9 mouse cellular contexts compared by ENCODE assay signal in genomic region chr19:45031780-45032179, GRCm38 (mm10). TPM values are rescaled to one million over a fixed set of nuclear protein-coding genes. Genes with fewer than 3 reads are reported as not detected.
A peak's percentile ranks its signal among the peaks of the same experiment; 100 is the strongest.
DNase-seq lines count a peak whose midpoint lies in the region; ATAC-seq and TF ChIP-seq lines count a peak whose summit lies in the region.
"Had no signal": no experiment of that assay in that cellular context is flagged by ENCODE, and none has a peak within 500 bp of the region (broad histone marks: within the 10 kb centered on the region; RNA-seq: fewer than 3 reads in every experiment).

No protein-coding gene starts in this region.

- peak; percentile 41 for ATAC-seq in forebrain, embryonic 16.5 days
- ATAC-seq in hindbrain, embryonic 13.5 days (ENCODE audit: low FRiP score): peak; percentile 51; the same call in 1 of the 2 replicates
- ATAC-seq in megakaryocyte progenitor cell, adult 5-6 weeks (replicated peaks; ENCODE audit: poor library complexity): peak; percentile 82

- peak; percentile 89 for TF ChIP-seq CTCF in cerebellum, adult 2 months (IDR thresholded peaks at IDR 0.05; ENCODE audit: borderline replicate concordance, insufficient read depth, low read depth, low read length)

- H3K9ac ChIP-seq in forebrain, embryonic 16.5 days (replicated peaks; ENCODE audit: low read depth, low read length): no peak overlapping the region
- no peak overlapping the region for H3K9ac ChIP-seq in hindbrain, embryonic 13.5 days

- H3K4me3 ChIP-seq in cerebellum, adult 2 months (replicated peaks; ENCODE audit: insufficient read depth, low read depth, low read length): no peak overlapping the region
- H3K4me3 ChIP-seq in forebrain, embryonic 16.5 days (replicated peaks; ENCODE audit: low read length): no peak overlapping the region
- no peak overlapping the region for H3K4me3 ChIP-seq in hindbrain, embryonic 13.5 days
- H3K4me3 ChIP-seq: myocyte had no signal

- no peak for TF ChIP-seq POLR2A in cerebellum, adult 2 months (IDR thresholded peaks at IDR 0.05; ENCODE audit: borderline replicate concordance, insufficient read depth, low read length)

- H3K4me2 ChIP-seq in forebrain, embryonic 16.5 days (ENCODE audit: low read length): no peak overlapping the region
- H3K4me2 ChIP-seq in hindbrain, embryonic 13.5 days: no peak overlapping the region

- H3K27me3 ChIP-seq in cerebellum, adult 2 months (ENCODE audit: control insufficient read depth, insufficient read depth, low read length): no peaks in the 10 kb centered on the region
- H3K27me3 ChIP-seq in forebrain, embryonic 16.5 days (replicated peaks; ENCODE audit: control insufficient read depth, insufficient read depth, low read length): no peaks in the 10 kb centered on the region
- H3K27me3 ChIP-seq in hindbrain, embryonic 13.5 days: peaks cover 14% of the 10 kb centered on the region

- DNase-seq in ovary, adult 18-20 months (ENCODE audit: low spot score): peak; percentile 53
- DNase-seq in ovary, postnatal 10 days (ENCODE audit: low spot score): no peak
- DNase-seq in cerebellum, adult 2 months: peak; percentile 79 to 84
- peak; percentile 72 to 76 for DNase-seq in layer of hippocampus, postnatal 36 days
- peak; percentile 38 to 62 for DNase-seq in spleen, postnatal 14 days (ENCODE audit: low spot score in 2 of 2)

- no peak overlapping the region for H3K27ac ChIP-seq in cerebellum, adult 2 months (ENCODE audit: insufficient read depth, low read length)
- H3K27ac ChIP-seq in forebrain, embryonic 16.5 days (ENCODE audit: low read length): no peak overlapping the region
- no peak overlapping the region for H3K27ac ChIP-seq in hindbrain, embryonic 13.5 days

- peaks cover 5% of the 10 kb centered on the region; the same call in 1 of the 2 replicates for H3K36me3 ChIP-seq in forebrain, embryonic 16.5 days (ENCODE audit: control insufficient read depth, insufficient read depth)
- peaks cover 17% of the 10 kb centered on the region for H3K36me3 ChIP-seq in hindbrain, embryonic 13.5 days

- 12% methylated on average over 4 of the region's 4 CpGs for WGBS in cerebellum, adult 2 months
- 21% methylated on average over 4 of the region's 4 CpGs for WGBS in forebrain, embryonic 16.5 days
- 21% methylated on average over 4 of the region's 4 CpGs for WGBS in hindbrain, embryonic 13.5 days

- H3K4me1 ChIP-seq in cerebellum, adult 2 months (ENCODE audit: control insufficient read depth, insufficient read depth, low read length): peaks cover 15% of the 10 kb centered on the region; the same call in 1 of the 2 replicates
- peaks cover 7% of the 10 kb centered on the region for H3K4me1 ChIP-seq in forebrain, embryonic 16.5 days (replicated peaks; ENCODE audit: control insufficient read depth, insufficient read depth, low read length)
- H3K4me1 ChIP-seq in hindbrain, embryonic 13.5 days (replicated peaks): peaks cover 44% of the 10 kb centered on the region

- no peaks in the 10 kb centered on the region for H3K9me3 ChIP-seq in forebrain, embryonic 16.5 days (ENCODE audit: control insufficient read depth, low read length)
- no peaks in the 10 kb centered on the region for H3K9me3 ChIP-seq in hindbrain, embryonic 13.5 days

RNA-seq across cellular contexts. Expression of gene Pdzd7, which starts 13.7 kb away (rescaled TPM):
- 7.6 and 9.1 TPM in 2 replicates for polyA plus RNA-seq in cerebellum, adult 2 months (2012; rRNA removed)
- 1.9 and 2.7 TPM in 2 replicates for polyA plus RNA-seq in forebrain, embryonic 16.5 days (2015; fragmentation: Nextera tagmentation; extraction: Ambion mirVana)
- 1.4 and 1.5 TPM in 2 replicates for polyA plus RNA-seq in hindbrain, embryonic 13.5 days (2015; fragmentation: Nextera tagmentation; extraction: Ambion mirVana)
- total RNA-seq in layer of hippocampus, postnatal 36 days (2021): 1 to 10 TPM; 2.2 to 3.4 TPM
- 0.05 TPM in 1 of 2 replicates, not detected in the other for total RNA-seq in megakaryocyte progenitor cell, adult 5-6 weeks (2015)
- total RNA-seq in megakaryocyte progenitor cell, adult 5-6 weeks (2017): not detected in 2 replicates

RNA-seq across cellular contexts. Expression of gene Sfxn3, which starts 15.5 kb away (rescaled TPM):
- 90.5 and 91.6 TPM in 2 replicates for polyA plus RNA-seq in cerebellum, adult 2 months (2012; rRNA removed)
- polyA plus RNA-seq in forebrain, embryonic 16.5 days (2015; fragmentation: Nextera tagmentation; extraction: Ambion mirVana): 69.5 and 80.3 TPM in 2 replicates
- polyA plus RNA-seq in hindbrain, embryonic 13.5 days (2015; fragmentation: Nextera tagmentation; extraction: Ambion mirVana): 63.1 and 65.4 TPM in 2 replicates
- total RNA-seq in layer of hippocampus, postnatal 36 days (2021): 10 to 100 TPM; 82.4 to 91.5 TPM
- 17.5 and 23.8 TPM in 2 replicates for total RNA-seq in megakaryocyte progenitor cell, adult 5-6 weeks (2015)
- 2.4 and 3.1 TPM in 2 replicates for total RNA-seq in megakaryocyte progenitor cell, adult 5-6 weeks (2017)

RNA-seq across cellular contexts. Expression of gene Lzts2, which starts 17.6 kb away (rescaled TPM):
- polyA plus RNA-seq in cerebellum, adult 2 months (2012; rRNA removed): 54.1 and 56.3 TPM in 2 replicates
- 18.2 and 19.5 TPM in 2 replicates for polyA plus RNA-seq in forebrain, embryonic 16.5 days (2015; fragmentation: Nextera tagmentation; extraction: Ambion mirVana)
- polyA plus RNA-seq in hindbrain, embryonic 13.5 days (2015; fragmentation: Nextera tagmentation; extraction: Ambion mirVana): 23.4 and 24.1 TPM in 2 replicates
- 10 to 100 TPM; 25.6 to 30.8 TPM for total RNA-seq in layer of hippocampus, postnatal 36 days (2021)
- total RNA-seq in megakaryocyte progenitor cell, adult 5-6 weeks (2015): 4.8 and 5.1 TPM in 2 replicates
- total RNA-seq in megakaryocyte progenitor cell, adult 5-6 weeks (2017): 7.7 and 8.6 TPM in 2 replicates

RNA-seq across cellular contexts. Expression of gene Mrpl43, which starts 25.5 kb away (rescaled TPM):
- 86.7 and 88.3 TPM in 2 replicates for polyA plus RNA-seq in cerebellum, adult 2 months (2012; rRNA removed)
- polyA plus RNA-seq in forebrain, embryonic 16.5 days (2015; fragmentation: Nextera tagmentation; extraction: Ambion mirVana): 76.9 and 81.8 TPM in 2 replicates
- 91.6 and 93.6 TPM in 2 replicates for polyA plus RNA-seq in hindbrain, embryonic 13.5 days (2015; fragmentation: Nextera tagmentation; extraction: Ambion mirVana)
- total RNA-seq in layer of hippocampus, postnatal 36 days (2021): 10 to 100 TPM; 37.6 to 41.8 TPM
- 44.3 and 44.8 TPM in 2 replicates for total RNA-seq in megakaryocyte progenitor cell, adult 5-6 weeks (2015)
- 25.2 and 30.3 TPM in 2 replicates for total RNA-seq in megakaryocyte progenitor cell, adult 5-6 weeks (2017)

RNA-seq across cellular contexts. Expression of gene Twnk, which starts 26.3 kb away (rescaled TPM):
- polyA plus RNA-seq in cerebellum, adult 2 months (2012; rRNA removed): 11.2 and 11.7 TPM in 2 replicates
- 24.6 and 25.5 TPM in 2 replicates for polyA plus RNA-seq in forebrain, embryonic 16.5 days (2015; fragmentation: Nextera tagmentation; extraction: Ambion mirVana)
- polyA plus RNA-seq in hindbrain, embryonic 13.5 days (2015; fragmentation: Nextera tagmentation; extraction: Ambion mirVana): 16.0 and 17.0 TPM in 2 replicates
- 10 to 100 TPM; 15.8 to 16.5 TPM for total RNA-seq in layer of hippocampus, postnatal 36 days (2021)
- total RNA-seq in megakaryocyte progenitor cell, adult 5-6 weeks (2015): 16.5 and 18.6 TPM in 2 replicates
- total RNA-seq in megakaryocyte progenitor cell, adult 5-6 weeks (2017): 18.4 and 22.4 TPM in 2 replicates
